Mouse (Mus musculus): ENCODE results near the gene Smtnl1. TPM values are rescaled to one million over a fixed set of nuclear protein-coding genes. Genes with fewer than 3 reads are reported as not detected.
"Not testable (repeated sequence)": the region's sequence is repeated elsewhere in the genome, so short reads cannot be mapped to it uniquely, and the experiment has no call there.

The Smtnl1 gene
- polyA plus RNA-seq, 1 experiment from 2014 or later, result 0.08 TPM

DNA sequence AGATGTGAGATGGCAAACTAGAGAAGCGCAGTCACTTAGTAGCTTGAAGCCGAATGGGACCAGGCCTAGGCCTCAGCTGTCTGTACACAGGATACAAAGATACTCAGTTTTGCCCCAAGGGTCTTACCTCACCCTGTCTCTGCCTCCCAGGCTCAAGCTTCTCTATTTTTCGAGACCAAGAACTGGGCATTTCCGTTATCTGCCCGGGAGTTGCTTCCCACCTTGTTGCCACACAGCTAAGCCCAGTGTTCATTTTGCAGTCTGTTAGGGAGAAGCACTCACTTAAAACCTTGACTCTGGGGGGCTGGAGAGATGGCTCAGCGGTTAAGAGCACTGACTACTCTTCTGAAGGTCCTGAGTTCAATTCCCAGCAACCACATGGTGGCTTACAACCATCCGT, 18.5 kb downstream of the Smtnl1 start:
- WGBS, result 87% methylated on average over 7 of the region's 7 CpGs

DNA sequence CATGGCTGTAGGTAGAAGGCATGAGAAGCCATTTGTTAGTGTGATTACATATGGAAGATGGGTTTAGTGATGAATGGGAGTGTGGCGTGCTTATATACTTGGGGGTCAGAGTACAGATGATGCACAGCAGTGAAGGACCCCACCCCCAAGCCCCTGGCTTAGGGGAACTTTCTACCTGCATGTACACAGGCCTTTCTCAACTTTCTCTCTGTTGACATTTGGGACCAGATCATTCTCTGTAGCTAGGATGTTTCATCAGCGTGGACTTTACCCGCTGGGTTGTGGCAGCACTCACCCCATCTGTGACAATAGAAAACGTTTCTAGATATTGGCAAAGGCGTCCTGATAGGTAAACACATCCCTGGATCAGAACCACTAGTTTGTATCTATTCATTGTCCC, 21.2 kb downstream of the Smtnl1 start:
- not testable (repeated sequence) for H3K4me1 ChIP-seq (replicated peaks); ATAC-seq; H3K27me3 ChIP-seq (replicated peaks); H3K36me3 ChIP-seq; H3K27ac ChIP-seq; H3K9ac ChIP-seq; H3K9me3 ChIP-seq; H3K4me2 ChIP-seq (replicated peaks); H3K4me3 ChIP-seq (replicated peaks)
- 78% methylated on average over 5 of the region's 5 CpGs for WGBS

More for the DNA sequence above, 18.5 kb downstream of the Smtnl1 start:
- Histone ChIP-seq H3K27ac (no peak overlapping the region), H3K9ac (no peak overlapping the region), H3K4me3 (replicated peaks) (no peak overlapping the region), H3K36me3 (no peaks in the 10 kb centered on the region), H3K27me3 (replicated peaks) (no peaks in the 10 kb centered on the region), H3K4me1 (replicated peaks) (no peaks in the 10 kb centered on the region), H3K4me2 (replicated peaks) (no peak overlapping the region), H3K9me3 (no peaks in the 10 kb centered on the region)
- ATAC-seq, result no peak

DNA sequence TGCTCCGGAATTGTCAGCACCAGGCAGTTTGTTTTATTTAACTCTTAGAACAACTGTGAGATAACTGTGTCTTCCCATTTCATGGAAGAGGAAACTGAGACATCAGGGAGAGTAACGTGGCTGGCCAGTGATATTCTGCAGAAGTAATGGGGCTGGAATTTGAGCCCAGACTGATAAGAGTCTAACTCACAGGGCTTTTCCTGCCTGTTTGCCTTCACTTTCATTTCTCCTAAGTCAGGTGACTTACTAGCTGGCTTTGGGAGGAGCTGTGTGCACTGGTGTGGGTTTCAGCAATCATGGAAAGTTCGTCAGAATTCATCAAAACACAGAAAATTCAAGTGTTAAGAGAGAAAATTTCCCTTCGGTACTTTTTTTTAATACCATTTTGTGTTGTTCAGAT, 22.1 kb downstream of the Smtnl1 start:
- 0 out of 2 replicates have a peak overlapping the region, but pooled peaks have one; percentile 2 for H3K4me2 ChIP-seq (replicated peaks)
- H3K4me3 ChIP-seq (replicated peaks), result no peak overlapping the region
- peaks cover 6% of the 10 kb centered on the region; the same call in 1 of the 2 replicates for H3K4me1 ChIP-seq (replicated peaks)
- no peak; the same call in 1 of the 2 replicates for ATAC-seq
- H3K36me3 ChIP-seq, result no peaks in the 10 kb centered on the region
- 73% methylated on average over 4 of the region's 4 CpGs for WGBS
- no peaks in the 10 kb centered on the region for H3K9me3 ChIP-seq
- H3K9ac ChIP-seq, result no peak overlapping the region
- H3K27me3 ChIP-seq (replicated peaks), result no peaks in the 10 kb centered on the region
- H3K27ac ChIP-seq, result no peak overlapping the region

DNA sequence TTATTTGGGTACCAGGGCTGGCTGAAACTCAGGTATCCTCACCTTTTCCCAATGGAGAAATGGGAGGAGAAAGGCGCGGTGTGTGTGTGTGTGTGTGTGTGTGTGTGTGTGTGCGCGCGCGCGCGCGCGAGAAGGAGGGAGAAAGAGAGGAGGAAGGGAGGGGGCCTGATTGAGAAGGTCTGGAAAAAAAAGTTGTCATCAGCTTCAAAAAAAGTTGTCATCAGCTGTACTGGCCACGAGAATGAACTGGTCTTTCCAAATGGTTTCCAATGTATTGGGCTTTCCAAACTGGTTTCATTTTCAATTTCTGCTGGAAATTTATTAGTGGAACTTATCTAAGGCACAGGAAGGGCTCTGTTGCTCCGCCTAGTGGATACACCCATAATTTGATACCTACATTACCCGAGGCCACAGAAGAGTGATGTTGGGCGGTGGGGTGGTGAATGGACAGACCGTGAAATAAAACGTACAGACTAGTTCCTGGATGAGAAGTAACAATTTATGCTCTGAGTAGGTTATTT, 23.4 kb downstream of the Smtnl1 start:
- Histone ChIP-seq H3K9ac (peak overlapping the region; percentile 54), H3K4me1 (replicated peaks) (peaks cover 6% of the 10 kb centered on the region; the same call in 1 of the 2 replicates), H3K27me3 (replicated peaks) (no peaks in the 10 kb centered on the region), H3K36me3 (no peaks in the 10 kb centered on the region), H3K4me3 (replicated peaks) (peak overlapping the region; percentile 58), H3K4me2 (replicated peaks) (peak overlapping the region; percentile 93), H3K27ac (peak overlapping the region; percentile 65), H3K9me3 (no peaks in the 10 kb centered on the region)
- 1% methylated on average over 16 of the region's 16 CpGs for WGBS
- peak; percentile 81 for ATAC-seq

DNA sequence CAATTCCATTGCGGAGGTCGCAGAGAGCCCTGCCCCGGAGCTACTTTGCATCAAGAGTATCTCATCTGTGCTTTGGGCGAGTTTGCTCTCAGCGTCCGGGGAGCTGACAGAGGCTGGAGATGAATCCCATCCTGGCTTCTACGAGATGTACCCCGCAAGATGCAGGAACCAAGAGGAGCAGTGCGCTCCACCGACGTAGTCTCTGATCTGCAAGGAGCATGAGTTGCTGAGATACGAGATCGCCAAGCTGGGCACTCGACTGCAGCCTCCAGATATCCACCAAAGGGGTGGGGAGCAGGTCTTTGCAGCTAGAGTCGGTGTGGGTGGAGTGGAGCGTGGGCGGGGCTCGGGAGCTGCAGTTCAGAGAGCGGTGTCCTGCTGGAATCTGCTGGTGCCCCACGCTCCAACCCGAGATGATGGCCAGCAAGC, 23.9 kb downstream of the Smtnl1 start, which contains the start of gene Ube2l6:
Gene Ube2l6 (plus strand): TSS at position 336 of the 429 bp plus-strand sequence.
- Histone ChIP-seq H3K9me3 (no peaks in the 10 kb centered on the region), H3K9ac (peak within 1 kb of the TSS; percentile 54), H3K4me2 (replicated peaks) (peak within 1 kb of the TSS; percentile 93), H3K4me1 (replicated peaks) (peaks cover 6% of the 10 kb centered on the region; the same call in 1 of the 2 replicates), H3K27me3 (replicated peaks) (no peaks in the 10 kb centered on the region), H3K36me3 (no peaks in the 10 kb centered on the region), H3K4me3 (replicated peaks) (peak within 1 kb of the TSS; percentile 58), H3K27ac (peak within 1 kb of the TSS; percentile 65)
- under 1% methylated on average over 21 of the region's 21 CpGs for WGBS
- peak; percentile 87 for ATAC-seq

DNA sequence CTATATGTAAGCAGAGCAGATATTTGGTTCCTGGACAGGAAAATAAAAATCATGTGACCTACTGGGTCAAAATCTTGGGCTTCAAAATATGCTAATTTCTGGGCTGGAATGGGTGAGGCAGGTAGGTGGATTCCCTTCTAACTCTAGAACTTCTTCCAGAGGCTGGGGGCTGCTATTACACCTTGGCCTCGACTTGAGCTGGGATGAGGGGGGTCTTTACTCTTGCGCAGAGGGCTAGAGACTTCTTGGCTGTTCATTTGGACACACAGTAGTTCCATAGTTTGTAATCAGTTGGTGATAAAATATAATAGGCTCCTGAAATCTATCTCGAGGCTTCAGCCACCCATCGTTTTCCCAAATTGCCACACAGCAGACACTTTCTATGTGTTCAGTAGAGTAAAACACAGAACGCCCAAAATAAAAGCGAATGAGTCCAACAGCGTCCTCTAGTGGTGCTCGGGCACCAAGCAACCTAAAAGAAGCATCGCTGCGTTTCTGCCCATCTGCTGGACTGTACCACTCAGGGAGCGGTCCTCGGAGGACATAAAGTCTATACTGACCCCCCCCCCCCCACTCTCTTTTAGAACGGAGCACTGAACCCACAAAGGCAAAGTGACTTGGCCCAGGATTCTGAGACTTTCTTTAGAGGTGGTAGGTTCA, 24.5 kb downstream of the Smtnl1 start:
- 13% methylated on average over 13 of the region's 13 CpGs for WGBS
- peak overlapping the region; percentile 65; the same call in 1 of the 2 replicates for H3K27ac ChIP-seq
- H3K36me3 ChIP-seq, result no peaks in the 10 kb centered on the region
- no peaks in the 10 kb centered on the region for H3K27me3 ChIP-seq (replicated peaks)
- H3K4me1 ChIP-seq (replicated peaks), result peaks cover 6% of the 10 kb centered on the region; the same call in 1 of the 2 replicates
- no peaks in the 10 kb centered on the region for H3K9me3 ChIP-seq
- peak overlapping the region; percentile 54 for H3K9ac ChIP-seq
- H3K4me3 ChIP-seq (replicated peaks), result peak overlapping the region; percentile 58
- peak; percentile 44 for ATAC-seq
- H3K4me2 ChIP-seq (replicated peaks), result peak overlapping the region; percentile 93

DNA sequence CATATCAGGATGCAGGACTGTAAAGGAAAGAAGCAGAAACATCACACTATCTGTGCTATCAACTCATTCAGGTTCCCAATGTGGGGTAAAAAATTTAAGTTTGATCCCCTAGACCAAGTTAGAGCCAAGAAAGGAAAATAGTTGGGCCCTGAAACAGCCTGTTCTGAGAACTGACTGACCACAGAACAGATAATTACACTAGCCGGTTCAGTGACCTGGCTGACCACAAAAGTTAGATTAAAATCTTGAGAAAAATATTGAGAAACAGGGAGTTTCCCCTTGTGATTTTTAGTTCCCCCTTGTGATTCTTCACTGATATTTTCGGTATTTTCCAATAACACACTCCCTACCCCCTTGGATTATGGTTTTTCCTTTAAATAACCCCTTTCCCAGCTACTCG, 28.6 kb downstream of the Smtnl1 start:
- Histone ChIP-seq H3K27me3 (replicated peaks) (no peaks in the 10 kb centered on the region), H3K9me3 (no peaks in the 10 kb centered on the region), H3K4me1 (replicated peaks) (peaks cover 6% of the 10 kb centered on the region; the same call in 1 of the 2 replicates), H3K27ac (no peak overlapping the region), H3K4me3 (replicated peaks) (no peak overlapping the region), H3K36me3 (no peaks in the 10 kb centered on the region), H3K9ac (no peak overlapping the region), H3K4me2 (replicated peaks) (no peak overlapping the region)
- ATAC-seq, result no peak
- 84% methylated on average over 3 of the region's 3 CpGs for WGBS

DNA sequence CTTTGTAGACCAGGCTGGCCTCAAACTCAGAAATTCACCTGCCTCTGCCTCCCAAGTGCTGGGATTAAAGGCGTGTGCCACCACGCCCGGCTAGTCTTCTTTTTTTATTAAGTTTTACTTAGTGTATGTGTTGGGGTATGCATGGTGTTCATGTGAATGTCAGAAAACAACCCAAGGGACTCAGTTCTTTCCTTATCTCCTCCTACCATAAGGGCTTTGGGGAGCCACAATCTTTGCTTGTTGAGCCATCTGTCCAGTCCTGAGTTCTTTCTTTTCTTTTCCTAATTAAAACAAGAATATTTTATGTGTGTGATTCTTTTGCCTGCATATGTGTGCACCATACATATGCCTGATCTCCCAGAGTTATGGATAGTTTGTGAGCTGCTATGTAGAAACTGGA, 29.3 kb downstream of the Smtnl1 start:
- H3K9ac ChIP-seq, result no peak overlapping the region
- no peak overlapping the region for H3K4me3 ChIP-seq (replicated peaks)
- ATAC-seq, result no peak
- H3K27ac ChIP-seq, result no peak overlapping the region
- H3K4me1 ChIP-seq (replicated peaks), result 0 out of 2 replicates have a peak, but pooled peaks cover 3% of the 10 kb centered on the region
- no peak overlapping the region for H3K4me2 ChIP-seq (replicated peaks)
- no peaks in the 10 kb centered on the region for H3K9me3 ChIP-seq
- H3K27me3 ChIP-seq (replicated peaks), result no peaks in the 10 kb centered on the region
- H3K36me3 ChIP-seq, result no peaks in the 10 kb centered on the region
- 86% methylated on average over 3 of the region's 3 CpGs for WGBS

DNA sequence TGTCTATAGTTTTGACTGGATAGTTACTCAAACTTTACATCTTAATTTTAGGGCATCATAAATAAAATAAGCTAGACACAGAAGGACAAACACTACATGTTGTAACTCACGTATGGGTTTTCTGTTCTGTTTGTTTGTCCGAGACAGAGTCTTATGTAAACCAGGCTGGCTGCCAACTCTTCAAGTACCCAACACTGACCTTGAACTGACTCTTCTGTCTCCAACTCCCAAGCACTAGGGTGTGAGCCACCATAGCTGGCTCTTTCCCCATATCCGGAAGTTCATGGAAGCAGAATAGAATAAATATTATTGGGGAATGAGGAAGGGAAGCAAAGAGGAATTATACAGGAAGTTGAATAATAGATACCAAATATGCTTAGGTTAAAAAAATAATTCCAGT, 29.9 kb downstream of the Smtnl1 start:
- H3K4me1 ChIP-seq (replicated peaks), result no peaks in the 10 kb centered on the region
- H3K36me3 ChIP-seq, result no peaks in the 10 kb centered on the region
- H3K4me3 ChIP-seq (replicated peaks), result no peak overlapping the region
- WGBS, result 47% methylated on average over 3 of the region's 3 CpGs
- H3K9me3 ChIP-seq, result no peaks in the 10 kb centered on the region
- no peak overlapping the region for H3K27ac ChIP-seq
- H3K27me3 ChIP-seq (replicated peaks), result no peaks in the 10 kb centered on the region
- no peak for ATAC-seq
- no peak overlapping the region for H3K4me2 ChIP-seq (replicated peaks)
- H3K9ac ChIP-seq, result no peak overlapping the region

DNA sequence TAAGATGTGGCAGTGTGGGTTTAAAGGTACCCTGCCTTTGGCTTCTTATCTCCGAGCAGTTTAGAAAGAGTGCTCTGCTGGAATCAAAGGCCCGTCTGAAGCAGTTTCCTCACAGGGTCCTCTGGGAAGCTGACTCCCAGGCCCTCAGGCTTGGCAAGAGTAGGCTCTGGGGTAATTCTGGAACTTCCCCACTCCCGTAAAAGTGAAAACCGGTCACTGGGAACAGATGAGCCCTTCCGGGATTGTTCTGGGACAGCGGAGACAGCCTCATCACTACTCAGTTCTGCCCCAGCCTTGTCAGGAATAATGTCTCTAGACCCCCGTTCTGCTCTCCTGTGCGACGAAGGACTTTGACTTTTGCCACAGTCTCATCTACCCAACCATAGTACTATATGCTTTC, 32.0 kb downstream of the Smtnl1 start:
- Histone ChIP-seq H3K4me2 (replicated peaks) (no peak overlapping the region), H3K4me3 (replicated peaks) (no peak overlapping the region), H3K36me3 (no peaks in the 10 kb centered on the region), H3K4me1 (replicated peaks) (no peaks in the 10 kb centered on the region), H3K27me3 (replicated peaks) (no peaks in the 10 kb centered on the region), H3K9me3 (no peaks in the 10 kb centered on the region), H3K27ac (no peak overlapping the region), H3K9ac (no peak overlapping the region)
- WGBS, result 57% methylated on average over 9 of the region's 9 CpGs
- no peak for ATAC-seq

DNA sequence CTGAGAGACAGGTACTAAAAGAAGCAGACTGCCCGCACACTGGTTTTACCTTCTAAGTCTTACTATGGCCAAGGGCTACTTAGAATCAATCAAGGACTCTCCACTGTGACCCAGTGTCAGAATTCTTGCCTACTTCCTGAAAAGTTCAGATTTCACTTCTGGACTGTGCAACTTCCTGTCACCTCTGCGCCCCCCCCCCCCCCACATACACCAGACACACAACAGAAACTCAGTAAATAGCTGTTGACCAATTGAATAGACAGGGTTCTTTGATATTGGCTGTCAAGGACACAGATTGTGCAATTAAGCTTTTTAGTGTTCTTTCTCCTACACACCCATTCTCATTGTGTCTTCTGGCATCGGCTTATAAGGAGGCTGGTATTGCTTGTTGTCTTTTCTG, 34.1 kb downstream of the Smtnl1 start:
- whole genome bisulfite sequencing, result 67% methylated on average over 3 of the region's 3 CpGs
- H3K36me3 ChIP-seq, result no peaks in the 10 kb centered on the region
- no peaks in the 10 kb centered on the region for H3K9me3 ChIP-seq
- no peak overlapping the region for H3K4me2 ChIP-seq (replicated peaks)
- no peaks in the 10 kb centered on the region for H3K27me3 ChIP-seq (replicated peaks)
- ATAC-seq, result no peak
- no peak overlapping the region for H3K27ac ChIP-seq
- no peaks in the 10 kb centered on the region for H3K4me1 ChIP-seq (replicated peaks)
- H3K9ac ChIP-seq, result no peak overlapping the region
- H3K4me3 ChIP-seq (replicated peaks), result no peak overlapping the region

DNA sequence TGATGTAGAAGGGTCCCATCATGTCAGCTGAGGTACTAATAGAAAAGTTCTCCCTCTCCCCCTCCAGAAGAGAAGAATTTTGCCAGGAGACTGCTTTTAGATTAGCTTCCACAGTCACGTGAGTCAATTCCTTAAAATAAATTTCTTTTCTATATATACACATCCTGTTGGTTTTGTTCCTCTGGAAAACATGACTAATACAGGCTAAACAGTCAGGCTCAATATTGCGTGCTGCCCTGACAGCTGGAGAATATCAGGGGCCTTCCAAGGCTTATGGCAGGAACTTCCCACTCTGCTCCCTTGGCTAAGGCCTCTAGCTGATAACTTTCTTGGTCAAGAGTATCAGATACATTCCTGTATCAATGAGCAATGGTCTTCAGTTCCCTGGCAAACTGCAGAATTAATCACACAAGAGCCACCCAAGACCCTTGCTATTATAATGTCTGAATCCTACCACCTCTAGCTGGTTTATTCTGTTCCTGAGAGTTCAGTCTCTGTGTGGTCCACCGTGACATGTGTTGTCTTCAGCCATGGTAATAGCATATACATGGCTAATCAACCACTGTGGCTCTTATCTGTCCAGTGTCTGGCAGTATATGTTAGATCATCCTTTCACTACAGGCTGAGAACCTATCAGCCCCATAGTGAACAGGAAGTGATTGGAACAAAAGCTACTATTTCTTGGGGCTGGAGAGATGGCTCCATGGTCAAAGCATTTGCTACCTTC, 38.4 kb downstream of the Smtnl1 start:
- 0 out of 2 replicates have a peak, but pooled peaks have one; percentile 53 for ATAC-seq
- Histone ChIP-seq H3K4me2 (replicated peaks) (no peak overlapping the region), H3K9me3 (no peaks in the 10 kb centered on the region), H3K27ac (peak overlapping the region; percentile 54; the same call in 1 of the 2 replicates), H3K9ac (no peak overlapping the region), H3K36me3 (no peaks in the 10 kb centered on the region), H3K4me1 (replicated peaks) (no peaks in the 10 kb centered on the region), H3K4me3 (replicated peaks) (no peak overlapping the region), H3K27me3 (replicated peaks) (no peaks in the 10 kb centered on the region)
- 49% methylated on average over 3 of the region's 3 CpGs for WGBS
